Mouse (Mus musculus) liver, postnatal 0 days (tissue): ENCODE data around the gene Nfkb2.

Experiments used
- CTCF ChIP-seq: sonication (generic); IDR thresholded peaks from 2 replicates; pipeline ENCODE4 v1.5.1; 2016; ENCODE audit warnings: antibody characterized with exemption, low read depth
- EP300 ChIP-seq: IDR thresholded peaks from 2 replicates; pipeline ENCODE4 v1.6.1; 2016; ENCODE audit warnings: antibody characterized with exemption, low read depth, mild to moderate bottlenecking

DNA sequence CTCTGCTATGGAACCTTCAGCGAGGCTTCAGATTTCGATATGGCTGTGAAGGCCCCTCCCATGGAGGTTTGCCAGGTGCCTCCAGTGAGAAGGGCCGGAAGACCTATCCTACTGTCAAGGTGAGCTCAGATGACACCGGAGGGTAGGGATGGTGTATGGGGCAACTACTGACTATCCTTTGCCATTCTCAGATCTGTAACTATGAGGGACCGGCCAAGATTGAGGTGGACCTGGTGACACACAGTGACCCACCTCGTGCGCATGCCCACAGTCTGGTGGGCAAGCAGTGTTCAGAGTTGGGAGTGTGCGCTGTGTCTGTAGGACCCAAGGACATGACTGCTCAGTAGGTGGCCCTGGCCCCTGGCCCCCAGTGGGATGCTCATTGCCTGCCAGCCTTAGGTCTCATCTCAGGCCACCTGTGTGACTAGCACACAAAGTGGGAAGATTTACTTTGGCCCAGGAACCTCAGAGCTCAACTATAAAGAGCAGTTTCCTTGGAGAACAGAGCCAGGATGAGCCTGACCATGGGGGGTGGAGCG lies 2.7 kb downstream of the Nfkb2 start:
- TF ChIP-seq CTCF (no peak), EP300 (no peak)
